Mouse (Mus musculus): ENCODE measurements at regions not wholly inside any gene's neighbourhood (a gene's known extent, or its start where the extent isn't known, plus 50 kb on each side); places are given as distances from the start of the nearest gene placed in this dataset.

DNA sequence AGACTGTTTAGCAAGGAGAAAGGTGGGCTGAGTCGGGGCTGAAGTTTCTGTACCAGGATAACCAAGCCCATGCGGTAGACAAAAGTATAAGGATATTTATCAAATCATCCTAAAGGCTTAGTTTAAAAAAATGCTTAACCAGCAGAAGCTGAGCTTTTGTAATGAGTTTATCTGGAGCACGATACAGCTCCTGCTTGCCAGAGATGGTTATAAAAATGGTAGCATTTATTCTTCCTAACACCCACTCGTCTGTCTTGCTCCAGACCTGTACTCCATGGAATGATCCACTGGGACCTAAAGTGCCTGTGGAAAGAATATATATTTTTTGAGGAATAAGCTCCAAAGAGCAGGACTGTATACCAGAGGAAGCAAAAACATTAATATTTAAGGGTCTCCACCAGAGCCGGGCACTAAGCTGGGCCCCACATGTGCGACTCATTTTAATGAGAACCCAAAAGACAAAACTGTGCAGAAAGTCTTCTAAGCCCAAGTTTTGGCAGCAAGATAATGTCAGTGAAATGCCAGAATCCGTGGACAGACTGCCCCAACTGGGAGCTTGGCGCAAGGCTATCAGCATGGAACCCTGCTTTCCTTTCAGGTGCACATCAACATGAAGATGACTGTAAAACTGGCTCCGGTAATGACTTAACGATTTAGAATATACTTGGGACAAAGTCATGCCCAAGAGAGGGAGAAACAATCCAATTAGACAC is 1359.2 kb upstream of the Adam24 start:
- ATAC-seq (replicated peaks; ENCODE audit: low FRiP score, low read depth) (no peak), DNase-seq (ENCODE audit: low spot score) (no peak)
- Histone ChIP-seq H3K27ac (no peak overlapping the region), H3K4me2 (ENCODE audit: low read length) (no peak overlapping the region), H3K9me3 (replicated peaks; ENCODE audit: low read length) (no peaks in the 10 kb centered on the region), H3K4me3 (replicated peaks; ENCODE audit: low read depth, low read length) (no peak overlapping the region), H3K36me3 (ENCODE audit: insufficient read depth, low read length) (no peaks in the 10 kb centered on the region), H3K27me3 (ENCODE audit: insufficient read depth, low read length) (no peaks in the 10 kb centered on the region), H3K4me1 (replicated peaks; ENCODE audit: insufficient read depth, low read length) (no peaks in the 10 kb centered on the region), H3K9ac (ENCODE audit: low read depth, low read length) (no peak overlapping the region)
- TF ChIP-seq CTCF (IDR thresholded peaks at IDR 0.05; ENCODE audit: low read depth), result no peak
- 88% methylated on average over 10 of the region's 10 CpGs for WGBS

GRCm38 (mm10) chr8:39316234-39316568 is 1358.7 kb upstream of the Adam24 start:
- H3K27me3 ChIP-seq (ENCODE audit: insufficient read depth, low read length), result no peaks in the 10 kb centered on the region
- H3K4me3 ChIP-seq (replicated peaks; ENCODE audit: low read depth, low read length), result no peak overlapping the region
- no peak overlapping the region for H3K27ac ChIP-seq
- no peaks in the 10 kb centered on the region for H3K36me3 ChIP-seq (ENCODE audit: insufficient read depth, low read length)
- DNase-seq (ENCODE audit: low spot score) (no peak), ATAC-seq (replicated peaks; ENCODE audit: low FRiP score, low read depth) (no peak)
- 59% methylated on average over 4 of the region's 4 CpGs for WGBS
- H3K4me2 ChIP-seq (ENCODE audit: low read length), result no peak overlapping the region
- no peak for TF ChIP-seq CTCF (IDR thresholded peaks at IDR 0.05; ENCODE audit: low read depth)
- H3K9ac ChIP-seq (ENCODE audit: low read depth, low read length), result no peak overlapping the region
- no peaks in the 10 kb centered on the region for H3K9me3 ChIP-seq (replicated peaks; ENCODE audit: low read length)
- H3K4me1 ChIP-seq (replicated peaks; ENCODE audit: insufficient read depth, low read length), result no peaks in the 10 kb centered on the region

DNA sequence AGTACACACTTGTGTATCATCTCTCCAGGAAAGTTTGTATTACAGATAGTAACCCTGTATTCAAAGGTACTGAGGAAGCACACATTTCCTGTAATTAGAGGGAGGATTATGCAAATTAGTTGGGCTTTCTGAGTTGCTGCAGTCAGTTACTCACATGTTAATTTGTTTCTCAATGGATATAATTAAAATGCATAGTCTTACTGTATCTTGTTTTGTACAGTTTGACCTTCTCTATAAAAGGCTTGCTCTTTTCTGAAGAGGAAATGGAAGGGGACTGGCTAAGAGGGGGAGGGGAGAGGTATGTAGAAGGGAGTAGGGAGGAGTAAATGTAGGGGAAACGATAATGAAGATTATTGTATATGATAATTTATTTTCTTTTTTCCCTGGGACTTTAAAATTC is 1345.5 kb upstream of the Adam24 start:
- no peaks in the 10 kb centered on the region for H3K36me3 ChIP-seq (ENCODE audit: insufficient read depth, low read length)
- H3K27me3 ChIP-seq (ENCODE audit: insufficient read depth, low read length), result no peaks in the 10 kb centered on the region
- no peak overlapping the region for H3K9ac ChIP-seq (ENCODE audit: low read depth, low read length)
- H3K4me2 ChIP-seq (ENCODE audit: low read length), result no peak overlapping the region
- 90% methylated on average over 1 of the region's 1 CpGs for WGBS
- no peak overlapping the region for H3K27ac ChIP-seq
- no peaks in the 10 kb centered on the region for H3K4me1 ChIP-seq (replicated peaks; ENCODE audit: insufficient read depth, low read length)
- H3K4me3 ChIP-seq (replicated peaks; ENCODE audit: low read depth, low read length), result no peak overlapping the region
- H3K9me3 ChIP-seq (replicated peaks; ENCODE audit: low read length), result no peaks in the 10 kb centered on the region
- ATAC-seq (replicated peaks; ENCODE audit: low FRiP score, low read depth) (no peak), DNase-seq (ENCODE audit: low spot score) (no peak)
- no peak for TF ChIP-seq CTCF (IDR thresholded peaks at IDR 0.05; ENCODE audit: low read depth)

DNA sequence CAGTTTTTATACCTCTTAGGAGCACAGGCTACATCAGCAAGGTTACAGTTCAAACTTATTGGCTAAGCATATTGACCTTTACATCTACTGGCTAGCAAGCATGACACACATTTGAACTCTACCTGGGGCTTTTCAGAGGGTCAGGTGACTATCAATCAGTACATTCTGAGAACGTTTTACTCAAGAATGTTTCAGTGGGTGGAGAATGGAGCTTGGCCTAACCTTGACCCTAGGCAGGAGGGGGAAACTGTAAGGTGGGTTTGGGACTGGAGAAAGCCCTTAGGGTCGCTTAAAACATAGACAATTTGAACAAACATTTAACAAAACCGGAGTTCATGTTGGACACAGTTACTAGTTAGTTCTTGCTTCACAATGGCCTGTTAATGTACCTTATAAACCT is 1330.1 kb upstream of the Adam24 start:
- Histone ChIP-seq H3K36me3 (ENCODE audit: insufficient read depth, low read length) (no peaks in the 10 kb centered on the region), H3K4me2 (ENCODE audit: low read length) (no peak overlapping the region), H3K4me1 (replicated peaks; ENCODE audit: insufficient read depth, low read length) (no peaks in the 10 kb centered on the region), H3K4me3 (replicated peaks; ENCODE audit: low read depth, low read length) (no peak overlapping the region), H3K9me3 (replicated peaks; ENCODE audit: low read length) (no peaks in the 10 kb centered on the region), H3K27me3 (ENCODE audit: insufficient read depth, low read length) (no peaks in the 10 kb centered on the region), H3K27ac (no peak overlapping the region), H3K9ac (ENCODE audit: low read depth, low read length) (no peak overlapping the region)
- WGBS, result 40% methylated on average over 3 of the region's 3 CpGs
- TF ChIP-seq CTCF (IDR thresholded peaks at IDR 0.05; ENCODE audit: low read depth), result no peak
- ATAC-seq (replicated peaks; ENCODE audit: low FRiP score, low read depth), result no peak
- DNase-seq (ENCODE audit: low spot score), result no peak

DNA sequence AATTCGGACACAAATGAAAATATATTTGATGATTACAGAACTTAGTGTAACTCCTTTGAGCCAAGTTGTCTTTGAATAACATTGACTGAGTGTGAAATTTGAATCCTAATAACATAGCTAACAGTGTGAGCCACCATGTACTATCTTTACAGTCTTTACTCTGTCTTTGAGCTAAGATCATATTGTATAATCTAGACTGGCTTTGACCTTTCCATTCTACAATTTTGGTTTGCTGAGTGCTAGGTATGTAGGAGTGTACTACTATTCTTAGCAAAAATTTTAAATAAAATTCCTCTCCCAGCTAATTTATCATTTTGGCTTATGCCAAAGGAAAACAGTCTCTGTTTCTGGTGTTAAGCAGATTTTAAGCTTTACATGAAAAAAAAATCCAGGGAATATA is 1328.4 kb upstream of the Adam24 start:
- Histone ChIP-seq H3K4me1 (replicated peaks; ENCODE audit: insufficient read depth, low read length) (no peaks in the 10 kb centered on the region), H3K9me3 (replicated peaks; ENCODE audit: low read length) (no peaks in the 10 kb centered on the region), H3K4me2 (ENCODE audit: low read length) (no peak overlapping the region), H3K27ac (no peak overlapping the region), H3K36me3 (ENCODE audit: insufficient read depth, low read length) (no peaks in the 10 kb centered on the region), H3K27me3 (ENCODE audit: insufficient read depth, low read length) (no peaks in the 10 kb centered on the region), H3K4me3 (replicated peaks; ENCODE audit: low read depth, low read length) (no peak overlapping the region), H3K9ac (ENCODE audit: low read depth, low read length) (no peak overlapping the region)
- TF ChIP-seq CTCF (IDR thresholded peaks at IDR 0.05; ENCODE audit: low read depth), result no peak
- DNase-seq (ENCODE audit: low spot score) (no peak), ATAC-seq (replicated peaks; ENCODE audit: low FRiP score, low read depth) (no peak)
- WGBS, result 85% methylated on average over 1 of the region's 1 CpGs

DNA sequence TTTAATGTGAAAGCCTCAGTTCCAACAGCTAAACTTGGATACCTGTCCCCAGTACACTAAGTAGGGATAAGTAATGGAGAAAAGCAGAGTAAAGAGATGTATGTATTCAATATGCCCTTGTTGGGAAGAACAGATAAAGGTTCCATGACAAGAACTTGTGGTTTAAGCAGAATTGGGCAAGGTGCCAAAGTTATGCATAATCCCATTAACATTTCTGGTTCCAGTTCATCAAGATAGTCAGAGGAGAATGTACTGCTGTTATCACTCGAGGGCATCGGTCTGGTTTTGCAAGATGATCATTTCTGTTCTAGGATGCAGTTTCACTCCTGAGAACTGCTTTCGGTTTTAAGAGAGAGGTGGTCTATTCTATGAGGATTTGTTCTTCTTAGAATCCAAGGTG is 1325.9 kb upstream of the Adam24 start:
- no peak for DNase-seq (ENCODE audit: low spot score)
- TF ChIP-seq CTCF (IDR thresholded peaks at IDR 0.05; ENCODE audit: low read depth), result no peak
- no peaks in the 10 kb centered on the region for H3K36me3 ChIP-seq (ENCODE audit: insufficient read depth, low read length)

GRCm38 (mm10) chr8:39355412-39355811 is 1319.5 kb upstream of the Adam24 start:
- WGBS, result 90% methylated on average over 3 of the region's 3 CpGs
- Histone ChIP-seq H3K9me3 (replicated peaks; ENCODE audit: low read length) (no peaks in the 10 kb centered on the region), H3K4me2 (ENCODE audit: low read length) (no peak overlapping the region), H3K27ac (no peak overlapping the region), H3K9ac (ENCODE audit: low read depth, low read length) (no peak overlapping the region), H3K27me3 (ENCODE audit: insufficient read depth, low read length) (no peaks in the 10 kb centered on the region), H3K4me3 (replicated peaks; ENCODE audit: low read depth, low read length) (no peak overlapping the region), H3K4me1 (replicated peaks; ENCODE audit: insufficient read depth, low read length) (no peaks in the 10 kb centered on the region), H3K36me3 (ENCODE audit: insufficient read depth, low read length) (no peaks in the 10 kb centered on the region)
- no peak for DNase-seq (ENCODE audit: low spot score)
- ATAC-seq (replicated peaks; ENCODE audit: low FRiP score, low read depth), result no peak
- no peak for TF ChIP-seq CTCF (IDR thresholded peaks at IDR 0.05; ENCODE audit: low read depth)

More for the DNA sequence above, 1325.9 kb upstream of the Adam24 start:
- Histone ChIP-seq H3K4me1 (replicated peaks; ENCODE audit: insufficient read depth, low read length) (no peaks in the 10 kb centered on the region), H3K4me2 (ENCODE audit: low read length) (no peak overlapping the region), H3K9ac (ENCODE audit: low read depth, low read length) (no peak overlapping the region), H3K27ac (no peak overlapping the region), H3K27me3 (ENCODE audit: insufficient read depth, low read length) (no peaks in the 10 kb centered on the region), H3K4me3 (replicated peaks; ENCODE audit: low read depth, low read length) (no peak overlapping the region), H3K9me3 (replicated peaks; ENCODE audit: low read length) (no peaks in the 10 kb centered on the region)
- 80% methylated on average over 3 of the region's 3 CpGs for WGBS
- ATAC-seq (replicated peaks; ENCODE audit: low FRiP score, low read depth), result no peak

Data from kidney, postnatal 0 days (tissue).